Mouse (Mus musculus): ENCODE data around the gene Il21r. TPM values are rescaled to one million over a fixed set of nuclear protein-coding genes. Genes with fewer than 3 reads are reported as not detected.

Gene Il21r
- polyA plus RNA-seq, 1 experiment from 2014 or later, result 1.1 TPM

DNA sequence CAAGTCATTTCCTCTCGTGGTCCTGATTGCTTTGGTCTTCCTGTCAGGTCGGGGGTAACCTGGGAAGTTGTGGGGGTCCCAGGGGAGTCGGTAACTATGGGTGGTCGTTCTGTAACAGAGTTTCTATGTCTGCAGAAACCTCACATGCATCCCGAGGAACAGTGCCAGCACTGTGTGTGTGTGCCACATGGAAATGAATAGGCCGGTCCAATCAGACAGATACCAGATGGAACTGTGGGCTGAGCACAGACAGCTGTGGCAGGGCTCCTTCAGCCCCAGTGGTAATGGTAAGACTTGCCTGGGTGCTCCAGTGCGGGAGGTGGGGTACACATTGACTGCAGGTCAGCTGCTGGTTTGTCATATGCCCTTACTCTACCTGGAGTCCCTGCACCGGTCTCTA lies 34.3 kb upstream of the Il21r start:
- Histone ChIP-seq H3K4me2 (no peak overlapping the region), H3K27ac (ENCODE audit: low read depth, low read length) (no peak overlapping the region), H3K4me1 (replicated peaks; ENCODE audit: control insufficient read depth, insufficient read depth, low read length) (no peaks in the 10 kb centered on the region), H3K4me3 (ENCODE audit: low read depth, low read length) (no peak overlapping the region), H3K36me3 (ENCODE audit: control insufficient read depth, insufficient read depth, low read length) (no peaks in the 10 kb centered on the region; the same call in 1 of the 2 replicates), H3K9ac (ENCODE audit: low read depth, low read length) (no peak overlapping the region), H3K9me3 (ENCODE audit: control insufficient read depth, low read length) (no peaks in the 10 kb centered on the region), H3K27me3 (replicated peaks; ENCODE audit: control insufficient read depth, insufficient read depth, low read length) (no peaks in the 10 kb centered on the region)
- ATAC-seq (replicated peaks; ENCODE audit: low FRiP score) (no peak), DNase-seq (ENCODE audit: low spot score) (no peak)
- 82% methylated on average over 8 of the region's 8 CpGs for WGBS

DNA sequence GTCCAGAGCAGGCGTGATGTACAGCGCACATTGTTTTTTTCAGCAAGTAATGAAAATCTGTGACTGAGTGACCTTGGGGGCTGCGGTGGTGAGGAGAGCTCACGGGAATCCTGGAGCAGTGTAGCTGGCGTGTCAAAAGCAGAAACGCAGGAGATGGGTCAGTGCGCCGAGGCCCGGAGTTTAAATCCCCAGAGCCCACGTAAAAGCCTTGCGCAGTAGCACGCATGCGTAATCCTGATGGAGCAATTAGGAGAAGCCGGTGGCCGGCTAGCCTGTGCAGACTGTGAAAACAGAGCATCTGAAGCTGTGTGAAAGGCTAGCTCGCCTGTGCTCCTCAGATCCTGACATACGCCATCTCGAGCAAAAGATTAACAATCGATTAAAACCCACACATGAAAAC lies 31.3 kb upstream of the Il21r start:
- no peaks in the 10 kb centered on the region; the same call in 1 of the 2 replicates for H3K36me3 ChIP-seq (ENCODE audit: control insufficient read depth, insufficient read depth, low read length)

DNA sequence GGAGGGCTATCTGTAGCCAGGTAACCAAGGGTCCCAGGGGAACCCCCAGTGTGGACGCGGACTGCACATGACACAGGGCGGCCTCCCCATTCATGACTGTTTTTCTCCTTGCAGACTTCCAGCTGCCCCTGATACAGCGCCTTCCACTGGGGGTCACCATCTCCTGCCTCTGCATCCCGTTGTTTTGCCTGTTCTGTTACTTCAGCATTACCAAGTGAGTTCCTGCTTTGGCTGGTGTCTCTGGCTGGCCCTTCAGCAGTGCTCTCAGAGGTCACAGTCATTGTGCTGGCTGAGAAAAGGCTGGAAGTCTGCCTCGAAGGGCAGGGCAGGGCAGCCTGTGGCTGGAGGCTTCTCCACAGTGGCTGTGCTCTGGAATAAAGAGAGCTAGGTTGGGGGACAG lies 30.5 kb upstream of the Il21r start:
- Histone ChIP-seq H3K27me3 (replicated peaks; ENCODE audit: control insufficient read depth, insufficient read depth, low read length) (no peaks in the 10 kb centered on the region), H3K4me1 (replicated peaks; ENCODE audit: control insufficient read depth, insufficient read depth, low read length) (peaks cover under 1% of the 10 kb centered on the region; the same call in 1 of the 2 replicates), H3K9me3 (ENCODE audit: control insufficient read depth, low read length) (no peaks in the 10 kb centered on the region), H3K36me3 (ENCODE audit: control insufficient read depth, insufficient read depth, low read length) (no peaks in the 10 kb centered on the region; the same call in 1 of the 2 replicates), H3K4me3 (ENCODE audit: low read depth, low read length) (no peak overlapping the region), H3K27ac (ENCODE audit: low read depth, low read length) (no peak overlapping the region), H3K4me2 (no peak overlapping the region), H3K9ac (ENCODE audit: low read depth, low read length) (no peak overlapping the region)
- ATAC-seq (replicated peaks; ENCODE audit: low FRiP score) (no peak), DNase-seq (ENCODE audit: low spot score) (no peak)
- 80% methylated on average over 6 of the region's 6 CpGs for WGBS

More for the DNA sequence above, 31.3 kb upstream of the Il21r start:
- no peak overlapping the region for H3K4me3 ChIP-seq (ENCODE audit: low read depth, low read length)
- DNase-seq (ENCODE audit: low spot score) (no peak), ATAC-seq (replicated peaks; ENCODE audit: low FRiP score) (no peak)
- no peak overlapping the region for H3K4me2 ChIP-seq
- no peaks in the 10 kb centered on the region for H3K27me3 ChIP-seq (replicated peaks; ENCODE audit: control insufficient read depth, insufficient read depth, low read length)
- H3K4me1 ChIP-seq (replicated peaks; ENCODE audit: control insufficient read depth, insufficient read depth, low read length), result no peaks in the 10 kb centered on the region; the same call in 1 of the 2 replicates
- WGBS, result 88% methylated on average over 19 of the region's 19 CpGs
- no peak overlapping the region for H3K27ac ChIP-seq (ENCODE audit: low read depth, low read length)
- no peak overlapping the region for H3K9ac ChIP-seq (ENCODE audit: low read depth, low read length)
- H3K9me3 ChIP-seq (ENCODE audit: control insufficient read depth, low read length), result no peaks in the 10 kb centered on the region

DNA sequence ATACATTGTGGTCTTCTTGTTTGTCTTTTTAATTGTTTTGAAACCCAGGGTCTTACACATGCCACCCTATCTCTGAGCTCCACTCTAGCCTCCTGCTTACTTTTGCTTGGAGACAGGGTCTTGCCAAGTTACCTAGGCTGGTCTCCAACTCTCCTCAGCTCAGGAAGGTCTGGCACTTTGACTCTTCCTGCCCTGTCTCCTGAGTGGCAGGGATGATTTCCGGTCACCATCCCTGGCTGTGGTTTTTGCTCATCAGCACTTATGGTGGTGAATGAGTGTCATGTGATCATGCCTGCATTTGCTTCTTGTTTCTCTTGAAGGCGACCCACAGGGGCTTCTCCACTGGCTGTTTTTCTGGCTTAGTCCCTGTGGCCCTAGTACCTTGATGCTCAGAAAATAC lies 29.4 kb upstream of the Il21r start:
- DNase-seq (ENCODE audit: low spot score) (no peak), ATAC-seq (replicated peaks; ENCODE audit: low FRiP score) (no peak)
- Histone ChIP-seq H3K4me1 (replicated peaks; ENCODE audit: control insufficient read depth, insufficient read depth, low read length) (peaks cover 5% of the 10 kb centered on the region; the same call in 1 of the 2 replicates), H3K27ac (ENCODE audit: low read depth, low read length) (no peak overlapping the region), H3K9me3 (ENCODE audit: control insufficient read depth, low read length) (no peaks in the 10 kb centered on the region), H3K27me3 (replicated peaks; ENCODE audit: control insufficient read depth, insufficient read depth, low read length) (no peaks in the 10 kb centered on the region), H3K36me3 (ENCODE audit: control insufficient read depth, insufficient read depth, low read length) (no peaks in the 10 kb centered on the region; the same call in 1 of the 2 replicates), H3K4me3 (ENCODE audit: low read depth, low read length) (no peak overlapping the region), H3K4me2 (no peak overlapping the region), H3K9ac (ENCODE audit: low read depth, low read length) (no peak overlapping the region)
- WGBS, result 66% methylated on average over 2 of the region's 2 CpGs

DNA sequence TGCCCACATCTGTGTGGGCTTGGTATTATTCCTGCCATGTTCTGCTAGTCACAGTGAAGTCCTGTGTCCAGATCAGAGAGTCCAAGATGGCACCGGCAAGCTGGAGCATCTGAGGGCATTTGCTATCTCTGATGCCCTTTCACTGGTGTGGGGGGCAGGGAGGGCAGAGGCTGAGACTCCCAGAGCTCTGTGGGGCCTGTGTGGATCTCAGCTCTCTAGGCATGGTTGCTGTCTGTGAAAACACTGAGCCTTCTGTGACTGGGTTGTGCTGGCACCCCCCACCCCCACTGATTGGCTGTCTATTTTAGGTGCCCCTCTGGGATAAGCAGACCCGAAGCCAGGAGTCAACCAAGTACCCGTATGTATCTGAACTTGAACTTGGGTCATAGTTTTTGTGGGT lies 28.4 kb upstream of the Il21r start:
- 78% methylated on average over 3 of the region's 3 CpGs for WGBS
- Histone ChIP-seq H3K4me3 (ENCODE audit: low read depth, low read length) (no peak overlapping the region), H3K27ac (ENCODE audit: low read depth, low read length) (no peak overlapping the region), H3K4me2 (no peak overlapping the region), H3K4me1 (replicated peaks; ENCODE audit: control insufficient read depth, insufficient read depth, low read length) (peaks cover 5% of the 10 kb centered on the region; the same call in 1 of the 2 replicates), H3K27me3 (replicated peaks; ENCODE audit: control insufficient read depth, insufficient read depth, low read length) (no peaks in the 10 kb centered on the region), H3K36me3 (ENCODE audit: control insufficient read depth, insufficient read depth, low read length) (no peaks in the 10 kb centered on the region; the same call in 1 of the 2 replicates), H3K9ac (ENCODE audit: low read depth, low read length) (no peak overlapping the region), H3K9me3 (ENCODE audit: control insufficient read depth, low read length) (no peaks in the 10 kb centered on the region)
- DNase-seq (ENCODE audit: low spot score) (no peak), ATAC-seq (replicated peaks; ENCODE audit: low FRiP score) (no peak)

DNA sequence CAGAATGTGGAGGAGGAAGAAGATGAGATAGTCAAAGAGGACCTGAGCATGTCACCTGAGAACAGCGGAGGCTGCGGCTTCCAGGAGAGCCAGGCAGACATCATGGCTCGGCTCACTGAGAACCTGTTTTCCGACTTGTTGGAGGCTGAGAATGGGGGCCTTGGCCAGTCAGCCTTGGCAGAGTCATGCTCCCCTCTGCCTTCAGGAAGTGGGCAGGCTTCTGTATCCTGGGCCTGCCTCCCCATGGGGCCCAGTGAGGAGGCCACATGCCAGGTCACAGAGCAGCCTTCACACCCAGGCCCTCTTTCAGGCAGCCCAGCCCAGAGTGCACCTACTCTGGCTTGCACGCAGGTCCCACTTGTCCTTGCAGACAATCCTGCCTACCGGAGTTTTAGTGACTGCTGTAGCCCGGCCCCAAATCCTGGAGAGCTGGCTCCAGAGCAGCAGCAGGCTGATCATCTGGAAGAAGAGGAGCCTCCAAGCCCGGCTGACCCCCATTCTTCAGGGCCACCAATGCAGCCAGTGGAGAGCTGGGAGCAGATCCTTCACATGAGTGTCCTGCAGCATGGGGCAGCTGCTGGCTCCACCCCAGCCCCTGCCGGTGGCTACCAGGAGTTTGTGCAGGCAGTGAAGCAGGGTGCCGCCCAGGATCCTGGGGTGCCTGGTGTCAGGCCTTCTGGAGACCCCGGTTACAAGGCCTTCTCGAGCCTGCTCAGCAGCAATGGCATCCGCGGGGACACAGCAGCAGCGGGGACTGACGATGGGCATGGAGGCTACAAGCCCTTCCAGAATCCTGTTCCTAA lies 27.3 kb upstream of the Il21r start:
- H3K27me3 ChIP-seq (replicated peaks; ENCODE audit: control insufficient read depth, insufficient read depth, low read length), result no peaks in the 10 kb centered on the region
- no peak overlapping the region for H3K27ac ChIP-seq (ENCODE audit: low read depth, low read length)
- no peak overlapping the region for H3K4me2 ChIP-seq
- H3K4me3 ChIP-seq (ENCODE audit: low read depth, low read length), result no peak overlapping the region
- H3K4me1 ChIP-seq (replicated peaks; ENCODE audit: control insufficient read depth, insufficient read depth, low read length), result peaks cover 5% of the 10 kb centered on the region; the same call in 1 of the 2 replicates
- DNase-seq (ENCODE audit: low spot score) (no peak), ATAC-seq (replicated peaks; ENCODE audit: low FRiP score) (no peak)
- no peaks in the 10 kb centered on the region for H3K36me3 ChIP-seq (ENCODE audit: control insufficient read depth, insufficient read depth, low read length)
- no peak overlapping the region for H3K9ac ChIP-seq (ENCODE audit: low read depth, low read length)
- no peaks in the 10 kb centered on the region for H3K9me3 ChIP-seq (ENCODE audit: control insufficient read depth, low read length)
- WGBS, result 84% methylated on average over 16 of the region's 16 CpGs

DNA sequence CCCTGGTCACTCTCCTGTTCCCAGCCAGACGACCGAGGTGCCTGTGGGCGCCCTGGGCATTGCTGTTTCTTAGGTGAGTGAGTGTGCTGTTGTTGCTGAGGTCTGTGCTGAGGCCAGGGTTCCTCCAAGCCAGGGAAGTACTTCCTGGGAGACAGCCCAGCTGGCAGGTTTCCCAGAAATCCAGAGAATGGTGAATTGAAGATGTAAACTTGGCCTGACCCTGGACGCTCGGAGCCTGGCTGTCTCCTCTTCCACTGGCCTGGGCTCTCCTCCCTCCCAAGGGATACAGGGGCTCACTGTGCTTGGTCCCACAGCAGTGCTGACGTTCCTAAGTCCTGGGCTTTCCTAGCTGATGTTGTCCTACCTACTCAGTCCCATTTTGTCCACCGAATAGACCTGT lies 26.2 kb upstream of the Il21r start:
- H3K4me2 ChIP-seq, result no peak overlapping the region
- H3K4me3 ChIP-seq (ENCODE audit: low read depth, low read length), result no peak overlapping the region
- peaks cover 7% of the 10 kb centered on the region; the same call in 1 of the 2 replicates for H3K4me1 ChIP-seq (replicated peaks; ENCODE audit: control insufficient read depth, insufficient read depth, low read length)
- 77% methylated on average over 7 of the region's 7 CpGs for WGBS
- DNase-seq (ENCODE audit: low spot score) (no peak), ATAC-seq (replicated peaks; ENCODE audit: low FRiP score) (no peak)
- no peaks in the 10 kb centered on the region for H3K27me3 ChIP-seq (replicated peaks; ENCODE audit: control insufficient read depth, insufficient read depth, low read length)
- H3K36me3 ChIP-seq (ENCODE audit: control insufficient read depth, insufficient read depth, low read length), result no peaks in the 10 kb centered on the region
- no peak overlapping the region for H3K9ac ChIP-seq (ENCODE audit: low read depth, low read length)
- no peak overlapping the region for H3K27ac ChIP-seq (ENCODE audit: low read depth, low read length)
- no peaks in the 10 kb centered on the region for H3K9me3 ChIP-seq (ENCODE audit: control insufficient read depth, low read length)

DNA sequence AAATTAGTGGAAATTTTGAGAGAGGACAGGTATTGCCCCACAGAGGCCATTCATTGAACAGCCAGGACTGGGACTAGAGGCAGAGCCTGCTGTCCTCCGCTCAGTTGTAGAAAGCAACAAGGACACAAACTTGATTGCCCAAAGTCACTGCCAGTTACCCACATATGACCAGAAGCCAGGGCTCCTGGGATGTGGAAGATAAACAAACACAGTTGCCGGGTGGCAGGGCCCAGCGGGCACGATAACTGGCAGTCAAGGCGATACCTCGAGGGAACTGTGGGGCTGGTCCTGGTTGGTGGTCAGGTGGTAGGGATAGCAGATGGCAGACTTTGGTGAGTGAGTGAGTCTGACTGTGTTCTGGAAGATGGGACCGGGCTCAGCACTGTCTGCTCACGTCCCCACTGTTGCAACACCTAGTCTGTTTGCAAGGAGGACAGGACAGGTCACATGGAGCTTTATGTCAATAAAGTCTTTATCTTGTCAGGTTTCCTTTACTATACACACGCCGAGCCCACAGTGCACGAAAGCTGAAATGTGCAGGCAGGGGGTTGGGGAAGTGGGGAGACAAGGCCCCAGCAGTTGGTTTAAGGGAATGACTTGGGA lies 25.6 kb upstream of the Il21r start:
- ATAC-seq (replicated peaks; ENCODE audit: low FRiP score) (no peak), DNase-seq (ENCODE audit: low spot score) (no peak)
- H3K4me2 ChIP-seq, result no peak overlapping the region
- WGBS, result 66% methylated on average over 11 of the region's 11 CpGs
- no peak overlapping the region for H3K4me3 ChIP-seq (ENCODE audit: low read depth, low read length)
- no peaks in the 10 kb centered on the region for H3K27me3 ChIP-seq (replicated peaks; ENCODE audit: control insufficient read depth, insufficient read depth, low read length)
- no peak overlapping the region for H3K27ac ChIP-seq (ENCODE audit: low read depth, low read length)
- no peaks in the 10 kb centered on the region for H3K9me3 ChIP-seq (ENCODE audit: control insufficient read depth, low read length)
- no peaks in the 10 kb centered on the region for H3K36me3 ChIP-seq (ENCODE audit: control insufficient read depth, insufficient read depth, low read length)
- peaks cover 7% of the 10 kb centered on the region; the same call in 1 of the 2 replicates for H3K4me1 ChIP-seq (replicated peaks; ENCODE audit: control insufficient read depth, insufficient read depth, low read length)
- no peak overlapping the region for H3K9ac ChIP-seq (ENCODE audit: low read depth, low read length)

Measured in liver, embryonic 11.5 days (tissue).